Mouse (Mus musculus) ZHBTc4 (cell line): ENCODE measurements around the gene Defb22.

Experiments
- DNase-seq: peaks from one replicate; pipeline ENCODE4 v3.0.0-alpha.2; 2011; ENCODE audit warnings: low read depth, low spot score

Gene Defb22

GRCm38 (mm10) chr2:152439833-152440232, 50.1 kb downstream of the Defb22 start:
- no peak for DNase-seq

DNA sequence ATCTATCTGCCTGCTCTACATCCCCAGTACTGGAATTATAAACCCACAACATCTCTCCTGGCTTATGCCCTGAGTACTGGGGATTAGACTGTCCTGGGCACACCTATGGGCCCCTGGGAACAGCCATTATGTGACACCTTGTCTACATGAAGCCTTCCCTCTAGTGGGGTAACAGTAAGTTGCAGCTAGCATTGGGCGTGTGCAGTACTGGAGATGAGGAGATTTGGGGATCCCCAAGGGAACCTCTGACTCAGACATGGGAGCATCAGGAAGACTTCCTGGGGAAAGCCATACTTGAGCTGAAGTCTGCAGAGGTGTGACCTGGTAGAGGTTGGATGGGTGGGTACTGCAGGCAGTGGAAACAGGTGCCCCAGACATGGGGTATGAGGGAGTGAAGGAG, 51.0 kb downstream of the Defb22 start:
- no peak for DNase-seq

DNA sequence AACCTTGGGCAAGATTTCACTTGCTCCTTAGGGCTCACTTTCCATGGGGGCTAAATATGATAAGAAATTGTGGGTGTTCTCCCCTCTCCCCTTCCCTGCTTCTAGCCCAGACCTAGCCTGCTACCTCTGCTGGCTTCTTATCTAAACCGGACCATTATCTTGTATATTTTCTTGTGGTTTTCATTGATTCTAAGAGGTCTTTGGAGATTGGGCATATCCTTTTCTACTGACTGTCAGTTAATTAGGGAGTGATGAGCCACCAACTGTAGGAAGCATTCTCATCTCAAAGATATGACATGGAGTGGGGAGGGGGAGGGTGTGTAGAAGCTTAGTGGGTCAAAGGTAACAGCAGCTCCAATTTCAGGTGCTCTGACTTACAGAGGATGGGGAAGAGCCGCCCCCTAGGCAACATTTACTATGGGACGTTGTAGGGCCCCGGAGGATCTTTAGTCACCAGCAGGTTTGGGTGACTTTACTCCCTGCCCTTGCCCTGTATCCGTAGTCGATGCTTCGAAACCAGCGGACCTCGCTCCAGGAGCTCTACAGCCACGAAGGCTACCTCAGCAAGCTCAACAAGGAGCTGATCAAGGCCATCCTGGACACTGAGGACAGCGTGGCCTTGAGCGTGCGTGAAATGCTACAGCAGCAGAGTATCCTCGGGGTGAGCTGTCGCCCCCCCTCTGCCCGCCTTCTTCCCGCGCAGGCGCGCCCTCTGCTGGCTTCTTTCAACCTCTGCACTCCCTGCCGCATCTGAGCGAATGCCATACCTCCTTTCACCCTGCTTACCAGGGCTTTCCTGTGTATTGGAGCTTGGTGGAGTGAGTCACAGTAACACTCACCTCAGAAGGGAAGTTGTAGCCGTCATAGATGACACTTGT, 52.7 kb downstream of the Defb22 start:
- peak; percentile 85 for DNase-seq

- no peak for DNase-seq
Measured at GRCm38 (mm10) chr2:152436405-152436901, 53.5 kb downstream of the Defb22 start.
